Mouse (Mus musculus) thymus, postnatal 0 days (tissue): ENCODE measurements around the gene Bhlha15. TPM values are rescaled to one million over a fixed set of nuclear protein-coding genes. Genes with fewer than 3 reads are reported as not detected.

Experiments
- DNase-seq: peaks from one replicate; pipeline ENCODE4 v3.0.0-alpha.2; 2015; ENCODE audit warnings: low spot score
- polyA plus RNA-seq: library from polyadenylated mRNA; unstranded; fragments of >200 nt; fragmentation: Nextera tagmentation; extraction: Ambion mirVana; gene quantifications from 2 replicates; pipeline ENCODE4 v1.2.1, GENCODE M21; 2015

Bhlha15 gene
- polyA plus RNA-seq, 1 experiment from 2014 or later, result 0.13 TPM

GRCm38 (mm10) chr5:144189327-144189726, 759 bp upstream of the Bhlha15 start:
- no peak for DNase-seq

- DNase-seq, result no peak
These were observed 940 bp downstream of the Bhlha15 start for GRCm38 (mm10) chr5:144191026-144191425.

GRCm38 (mm10) chr5:144192673-144193072, 2.6 kb downstream of the Bhlha15 start:
- DNase-seq, result no peak

- no peak for DNase-seq
These were observed 4.3 kb downstream of the Bhlha15 start for GRCm38 (mm10) chr5:144194416-144194815.

GRCm38 (mm10) chr5:144195567-144195966, 5.5 kb downstream of the Bhlha15 start:
- DNase-seq, result no peak

GRCm38 (mm10) chr5:144200616-144201015, 10.5 kb downstream of the Bhlha15 start:
- no peak for DNase-seq

GRCm38 (mm10) chr5:144202430-144202829, 12.3 kb downstream of the Bhlha15 start:
- DNase-seq, result no peak

GRCm38 (mm10) chr5:144203398-144203959, 13.4 kb downstream of the Bhlha15 start:
- DNase-seq, result no peak

GRCm38 (mm10) chr5:144204303-144204702, 14.2 kb downstream of the Bhlha15 start:
- DNase-seq, result no peak

- no peak for DNase-seq
These were observed 14.8 kb downstream of the Bhlha15 start for GRCm38 (mm10) chr5:144204911-144205310.

- DNase-seq, result no peak
These were observed 16.0 kb downstream of the Bhlha15 start for GRCm38 (mm10) chr5:144206069-144206468.

GRCm38 (mm10) chr5:144207478-144207877, 17.4 kb downstream of the Bhlha15 start:
- no peak for DNase-seq

- peak; percentile 57 for DNase-seq
These were observed 24.4 kb downstream of the Bhlha15 start for GRCm38 (mm10) chr5:144214453-144214852.

GRCm38 (mm10) chr5:144215992-144216391, 25.9 kb downstream of the Bhlha15 start:
- peak; percentile 22 for DNase-seq

- no peak for DNase-seq
These were observed 28.0 kb downstream of the Bhlha15 start for GRCm38 (mm10) chr5:144218061-144218460.

GRCm38 (mm10) chr5:144219306-144219705, 29.2 kb downstream of the Bhlha15 start:
- no peak for DNase-seq

GRCm38 (mm10) chr5:144219936-144220335, 29.9 kb downstream of the Bhlha15 start:
- DNase-seq, result no peak

- DNase-seq, result peak; percentile 80
These were observed 31.2 kb downstream of the Bhlha15 start for GRCm38 (mm10) chr5:144221305-144221704.

GRCm38 (mm10) chr5:144222811-144223502, 32.9 kb downstream of the Bhlha15 start:
- DNase-seq, result peak; percentile 71

- DNase-seq, result peak; percentile 95
These were observed 33.4 kb downstream of the Bhlha15 start, which contains the start of gene Tecpr1 for GRCm38 (mm10) chr5:144223503-144223862. Gene Tecpr1 (minus strand): TSS chr5:144223615.

- DNase-seq, result peak; percentile 14
These were observed 34.1 kb downstream of the Bhlha15 start for GRCm38 (mm10) chr5:144223899-144224816.

- DNase-seq, result no peak
These were observed 36.1 kb downstream of the Bhlha15 start for GRCm38 (mm10) chr5:144226220-144226619.
